Mouse (Mus musculus) embryonic fibroblast, embryonic 13.5 days (primary cell): ENCODE data around the gene Zfp568.

Source experiments
- CTCF ChIP-seq: IDR thresholded peaks from 2 replicates; pipeline ENCODE4 v1.5.1; 2011; ENCODE audit warnings: mild to moderate bottlenecking, control low read depth, low read length, moderate library complexity, borderline replicate concordance; ENCODE audit not compliant: insufficient read depth
- POLR2A ChIP-seq: IDR thresholded peaks from 2 replicates; pipeline ENCODE4 v1.6.1; 2011; ENCODE audit warnings: low read depth, mild to moderate bottlenecking, control low read depth, low read length, moderate library complexity

GRCm38 (mm10) chr7:30019543-30019942 is 35.8 kb downstream of the Zfp568 start:
- TF ChIP-seq POLR2A (no peak), CTCF (no peak)
